Mouse (Mus musculus): Measurements from ENCODE around the gene Slc23a4. TPM values are rescaled to one million over a fixed set of nuclear protein-coding genes. Genes with fewer than 3 reads are reported as not detected.

Slc23a4 gene
- 2.1 and 3.1 TPM in 2 replicates for total RNA-seq (2012; rRNA removed)

DNA sequence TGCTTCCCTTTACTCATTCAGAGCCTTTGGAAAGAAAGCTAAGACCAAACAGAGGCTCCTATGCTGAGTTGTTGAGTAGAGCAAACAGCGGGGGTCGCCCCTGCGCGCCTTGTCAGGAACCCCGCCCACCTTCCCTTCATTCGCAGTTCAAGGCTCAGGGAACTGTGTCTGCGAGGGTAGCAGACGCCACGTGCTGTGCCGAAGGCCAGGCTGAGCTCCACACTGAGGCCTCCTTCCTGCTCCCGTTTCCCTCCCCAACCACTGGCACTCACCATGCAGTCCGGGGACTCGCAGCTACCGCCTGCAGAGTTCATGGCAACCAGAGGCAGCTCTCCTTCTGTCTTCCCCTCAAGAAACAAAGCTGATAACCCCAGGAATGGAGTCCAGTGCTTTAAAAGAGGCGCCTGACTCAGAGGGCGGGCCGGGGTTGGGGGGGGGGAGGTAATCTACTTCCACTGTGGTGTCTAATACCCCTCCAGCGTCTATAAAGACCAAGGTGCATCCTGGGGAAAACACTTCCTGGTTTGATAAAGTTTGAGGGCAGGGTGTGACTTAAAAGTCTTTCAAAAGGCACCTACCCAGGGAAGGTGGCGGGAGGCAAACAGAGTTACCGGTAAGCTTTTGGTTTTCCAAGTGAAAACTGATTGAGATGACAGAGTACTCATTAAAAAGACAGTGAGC, at the start of gene Slc23a4:
Slc23a4 (minus strand) TSS at position 324 of the 681 bp plus-strand sequence.
- H3K27ac ChIP-seq (ENCODE audit: insufficient read depth, low read depth, low read length, poor library complexity, severe bottlenecking), result peak within 1 kb of the TSS; percentile 27; the same call in 1 of the 2 replicates
- DNase-seq (ENCODE audit: low read depth, low spot score), result peak; percentile 46
- in situ Hi-C loops (cut with MboI; ENCODE audit: low sequenced_read_pairs in 2 of 2, unreplicated experiment in 2 of 2), result no loop called here
- peaks cover 0 to 25% of the 10 kb centered on the region in 2 experiments; a peak in 2 of 4 replicates for H3K4me1 ChIP-seq (ENCODE audit: control insufficient read depth in 2 of 2, insufficient read depth in 2 of 2, low read length in 2 of 2, poor library complexity in 1 of 2)
- no peaks in the 10 kb centered on the region for H3K36me3 ChIP-seq (ENCODE audit: control insufficient read depth, insufficient read depth, low read length, poor library complexity, severe bottlenecking)
- no peaks in the 10 kb centered on the region for H3K9me3 ChIP-seq (ENCODE audit: control insufficient read depth, insufficient read depth, low read depth, low read length)
- peak within 1 kb of the TSS; percentile 42; the same call in 1 of the 2 replicates for H3K9ac ChIP-seq (ENCODE audit: insufficient read depth, low read depth, low read length, poor library complexity, severe bottlenecking)
- TF ChIP-seq CHD2 (IDR thresholded peaks at IDR 0.05; ENCODE audit: low read depth, low read length) (no peak), MAFK (IDR thresholded peaks at IDR 0.05; ENCODE audit: insufficient read depth, low read depth, low read length) (no peak), HCFC1 (IDR thresholded peaks at IDR 0.05; ENCODE audit: borderline replicate concordance, insufficient read depth, low read length) (no peak), ZNF384 (IDR thresholded peaks at IDR 0.05; ENCODE audit: low read depth, low read length) (no peak), ZC3H11A (IDR thresholded peaks at IDR 0.05; ENCODE audit: borderline replicate concordance, low read depth, low read length) (no peak)
- H3K4me3 ChIP-seq (ENCODE audit: insufficient read depth in 1 of 2, low read depth in 1 of 2, low read length in 2 of 2, poor library complexity in 1 of 2, severe bottlenecking in 1 of 2), result peak within 1 kb of the TSS in 1 of 2 experiments; percentile 24; a peak in 2 of 4 replicates

- Histone ChIP-seq H3K9me3 (ENCODE audit: control insufficient read depth, insufficient read depth, low read depth, low read length) (no peaks in the 10 kb centered on the region), H3K36me3 (ENCODE audit: control insufficient read depth, insufficient read depth, low read length, poor library complexity, severe bottlenecking) (no peaks in the 10 kb centered on the region; the same call in 1 of the 2 replicates), H3K27ac (ENCODE audit: insufficient read depth, low read depth, low read length, poor library complexity, severe bottlenecking) (no peak overlapping the region), H3K9ac (ENCODE audit: insufficient read depth, low read depth, low read length, poor library complexity, severe bottlenecking) (no peak overlapping the region), H3K4me3 (ENCODE audit: insufficient read depth in 1 of 2, low read depth in 1 of 2, low read length in 2 of 2, poor library complexity in 1 of 2, severe bottlenecking in 1 of 2) (no peak overlapping the region), H3K4me1 (ENCODE audit: control insufficient read depth in 2 of 2, insufficient read depth in 2 of 2, low read length in 2 of 2, poor library complexity in 1 of 2) (peaks cover 0 to 2% of the 10 kb centered on the region in 2 experiments; a peak in 1 of 4 replicates)
- in situ Hi-C loops (cut with MboI; ENCODE audit: low sequenced_read_pairs in 2 of 2, unreplicated experiment in 2 of 2), result no loop called here
- no peak for DNase-seq (ENCODE audit: low read depth, low spot score)
- TF ChIP-seq ZNF384 (IDR thresholded peaks at IDR 0.05; ENCODE audit: low read depth, low read length) (no peak), CHD2 (IDR thresholded peaks at IDR 0.05; ENCODE audit: low read depth, low read length) (no peak), ZC3H11A (IDR thresholded peaks at IDR 0.05; ENCODE audit: borderline replicate concordance, low read depth, low read length) (no peak), HCFC1 (IDR thresholded peaks at IDR 0.05; ENCODE audit: borderline replicate concordance, insufficient read depth, low read length) (no peak), MAFK (IDR thresholded peaks at IDR 0.05; ENCODE audit: insufficient read depth, low read depth, low read length) (no peak)
Measured at GRCm38 (mm10) chr6:35033341-35033740, 45.1 kb upstream of the Slc23a4 start.

DNA sequence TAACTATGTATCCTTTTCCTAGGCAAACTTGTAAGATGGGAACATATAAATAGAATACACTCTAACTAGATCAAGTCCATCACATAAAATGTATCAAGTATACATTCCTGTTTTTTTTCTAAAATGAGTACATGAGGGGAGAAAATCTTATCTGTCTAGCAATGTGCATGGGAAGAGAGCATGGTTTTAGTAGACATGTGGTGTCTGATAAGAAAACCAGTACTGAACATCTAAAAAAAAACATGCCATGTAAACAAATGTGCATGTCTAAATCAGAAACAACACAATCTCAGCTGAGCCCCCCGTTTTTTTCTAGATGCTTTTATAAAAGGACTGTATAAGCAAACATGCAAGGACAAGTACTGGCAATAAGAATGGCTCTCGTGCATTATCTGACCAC, 44.5 kb upstream of the Slc23a4 start:
- Histone ChIP-seq H3K9ac (ENCODE audit: insufficient read depth, low read depth, low read length, poor library complexity, severe bottlenecking) (no peak overlapping the region), H3K4me3 (ENCODE audit: insufficient read depth in 1 of 2, low read depth in 1 of 2, low read length in 2 of 2, poor library complexity in 1 of 2, severe bottlenecking in 1 of 2) (no peak overlapping the region), H3K27ac (ENCODE audit: insufficient read depth, low read depth, low read length, poor library complexity, severe bottlenecking) (no peak overlapping the region), H3K4me1 (ENCODE audit: control insufficient read depth in 2 of 2, insufficient read depth in 2 of 2, low read length in 2 of 2, poor library complexity in 1 of 2) (peaks cover 0 to 2% of the 10 kb centered on the region in 2 experiments; a peak in 3 of 4 replicates), H3K9me3 (ENCODE audit: control insufficient read depth, insufficient read depth, low read depth, low read length) (no peaks in the 10 kb centered on the region), H3K36me3 (ENCODE audit: control insufficient read depth, insufficient read depth, low read length, poor library complexity, severe bottlenecking) (no peaks in the 10 kb centered on the region; the same call in 1 of the 2 replicates)
- TF ChIP-seq ZNF384 (IDR thresholded peaks at IDR 0.05; ENCODE audit: low read depth, low read length) (no peak), HCFC1 (IDR thresholded peaks at IDR 0.05; ENCODE audit: borderline replicate concordance, insufficient read depth, low read length) (no peak), MAFK (IDR thresholded peaks at IDR 0.05; ENCODE audit: insufficient read depth, low read depth, low read length) (no peak), ZC3H11A (IDR thresholded peaks at IDR 0.05; ENCODE audit: borderline replicate concordance, low read depth, low read length) (no peak), CHD2 (IDR thresholded peaks at IDR 0.05; ENCODE audit: low read depth, low read length) (no peak)
- no peak for DNase-seq (ENCODE audit: low read depth, low spot score)
- in situ Hi-C loops (cut with MboI; ENCODE audit: low sequenced_read_pairs in 2 of 2, unreplicated experiment in 2 of 2), result no loop called here

DNA sequence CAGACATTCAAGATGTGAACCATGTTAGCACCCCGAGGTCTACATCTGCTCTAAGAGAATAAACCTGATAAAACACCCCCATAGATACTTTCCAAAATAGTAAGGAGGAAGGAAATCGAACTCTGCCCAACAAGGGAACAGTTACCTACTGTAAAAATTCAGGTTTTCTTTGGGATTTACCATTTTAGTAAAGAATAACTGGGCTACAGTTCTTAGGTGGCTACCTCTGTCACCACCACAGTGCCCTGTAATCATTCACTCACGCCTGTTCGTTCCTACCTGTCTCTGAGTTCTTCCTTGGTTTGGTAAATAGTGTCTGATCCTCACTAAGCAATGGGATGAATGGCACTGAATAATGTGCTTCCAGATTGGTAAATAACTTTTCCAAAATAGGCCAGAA, 42.6 kb upstream of the Slc23a4 start:
- Histone ChIP-seq H3K36me3 (ENCODE audit: control insufficient read depth, insufficient read depth, low read length, poor library complexity, severe bottlenecking) (no peaks in the 10 kb centered on the region; the same call in 1 of the 2 replicates), H3K4me3 (ENCODE audit: insufficient read depth in 1 of 2, low read depth in 1 of 2, low read length in 2 of 2, poor library complexity in 1 of 2, severe bottlenecking in 1 of 2) (no peak overlapping the region), H3K4me1 (ENCODE audit: control insufficient read depth in 2 of 2, insufficient read depth in 2 of 2, low read length in 2 of 2, poor library complexity in 1 of 2) (peaks cover 4 to 7% of the 10 kb centered on the region in 2 experiments), H3K9me3 (ENCODE audit: control insufficient read depth, insufficient read depth, low read depth, low read length) (no peaks in the 10 kb centered on the region), H3K27ac (ENCODE audit: insufficient read depth, low read depth, low read length, poor library complexity, severe bottlenecking) (no peak overlapping the region), H3K9ac (ENCODE audit: insufficient read depth, low read depth, low read length, poor library complexity, severe bottlenecking) (no peak overlapping the region)
- DNase-seq (ENCODE audit: low read depth, low spot score), result no peak
- in situ Hi-C loops (cut with MboI; ENCODE audit: low sequenced_read_pairs in 2 of 2, unreplicated experiment in 2 of 2), result no loop called here
- no peak for TF ChIP-seq CHD2 (IDR thresholded peaks at IDR 0.05; ENCODE audit: low read depth, low read length)
- no peak for TF ChIP-seq MAFK (IDR thresholded peaks at IDR 0.05; ENCODE audit: insufficient read depth, low read depth, low read length)
- no peak for TF ChIP-seq HCFC1 (IDR thresholded peaks at IDR 0.05; ENCODE audit: borderline replicate concordance, insufficient read depth, low read length)
